Mouse (Mus musculus) heart, adult 2 months (tissue): ENCODE measurements at regions not wholly inside any gene's neighbourhood (a gene's known extent, or its start where the extent isn't known, plus 50 kb on each side); places are given as distances from the start of the nearest gene placed in this dataset.

Experiments
- CTCF ChIP-seq: fragments of 200-600 bp; IDR thresholded peaks from 2 replicates; pipeline ENCODE4 v1.8.1; 2022; ENCODE audit warnings: antibody characterized with exemption, mild to moderate bottlenecking, moderate library complexity
- POLR2A ChIP-seq: fragments of 200-500 bp; IDR thresholded peaks from 2 replicates; pipeline ENCODE4 v1.6.1; 2011; ENCODE audit warnings: mild to moderate bottlenecking, low read depth, low read length, control low read depth; ENCODE audit not compliant: insufficient read depth

DNA sequence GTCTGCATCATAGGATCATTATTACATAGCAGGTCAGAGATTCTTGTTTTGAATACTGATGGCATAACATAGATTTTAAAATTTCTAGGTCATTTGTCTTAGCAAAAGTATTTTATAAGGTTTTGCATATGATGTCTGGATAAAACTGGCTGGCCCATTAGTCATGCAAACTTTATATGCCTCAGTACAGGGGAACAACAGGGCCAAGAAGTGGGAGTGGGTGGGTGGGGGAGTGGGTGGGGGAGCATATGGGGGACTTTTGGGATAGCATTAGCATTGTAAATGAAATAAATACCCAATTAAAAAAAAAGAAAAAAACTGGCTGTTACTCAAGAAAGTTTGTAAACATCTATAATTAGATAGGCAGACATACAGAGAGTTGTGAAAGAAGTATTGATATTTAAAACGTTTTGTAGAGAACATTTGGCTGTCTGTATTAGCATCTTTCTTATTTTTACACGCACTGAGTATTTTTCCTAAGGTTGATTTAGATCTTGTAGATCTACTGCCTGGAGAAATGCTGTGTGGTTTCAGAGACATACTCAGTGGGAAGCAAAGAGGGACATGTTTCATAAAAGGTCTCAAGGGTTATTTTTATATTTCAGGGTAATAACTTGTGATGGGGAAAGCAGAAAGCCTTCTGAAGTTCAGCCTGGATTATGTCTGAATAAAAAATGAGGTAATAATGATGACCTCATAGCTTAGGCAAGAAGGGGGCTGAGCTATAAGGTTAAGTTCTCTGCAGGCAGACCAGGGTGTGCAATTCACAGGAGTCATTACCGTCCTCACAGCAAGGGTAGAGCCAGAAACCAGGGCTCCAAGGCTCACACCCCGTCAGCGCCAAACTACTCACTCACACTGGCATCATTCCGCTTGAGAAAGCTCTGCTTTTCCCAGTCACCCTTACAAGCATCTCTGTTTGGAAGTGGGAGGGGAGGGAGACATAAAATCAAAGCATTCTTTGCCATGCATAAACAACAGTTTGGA, 95.4 kb downstream of the Isl1 start:
- TF ChIP-seq CTCF (no peak), POLR2A (no peak)
